Mouse (Mus musculus): ENCODE measurements at regions not wholly inside any gene's neighbourhood (a gene's known extent, or its start where the extent isn't known, plus 50 kb on each side); places are given as distances from the start of the nearest gene placed in this dataset.

DNA sequence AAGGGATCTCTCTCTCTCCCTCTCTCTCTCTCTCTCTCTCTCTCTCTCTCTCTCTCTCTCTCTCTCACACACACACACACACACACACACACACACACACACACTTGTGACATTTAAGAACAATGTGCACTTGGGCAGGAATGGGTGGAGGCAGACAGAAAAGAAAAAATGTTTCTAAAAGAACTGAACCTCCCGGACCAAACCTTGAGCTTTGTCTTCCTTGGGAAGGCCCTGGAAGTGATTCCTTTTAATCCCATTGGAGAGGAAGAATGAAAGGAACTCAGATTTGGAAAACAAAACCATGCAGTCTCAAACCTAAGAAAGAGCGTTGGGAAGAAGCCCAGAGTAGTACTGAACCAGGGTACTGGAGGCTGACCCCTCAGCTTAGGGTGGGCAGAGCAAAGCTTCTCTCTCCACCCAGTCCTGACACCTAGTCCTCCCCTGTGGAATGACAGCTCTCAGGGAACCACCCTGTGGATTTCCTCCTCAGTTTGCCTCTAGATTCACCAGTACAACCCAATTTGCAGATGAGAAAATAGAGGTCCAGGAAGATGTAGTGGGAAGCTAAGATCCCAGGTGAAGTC is 152.3 kb upstream of the Rgma start:
- DNase-seq (ENCODE audit: low spot score) = no peak
- Histone ChIP-seq H3K4me3 (ENCODE audit: low read depth, low read length) (no peak overlapping the region), H3K4me2 (replicated peaks; ENCODE audit: low read depth) (no peak overlapping the region), H3K27me3 (ENCODE audit: control insufficient read depth, insufficient read depth, low read length) (no peaks in the 10 kb centered on the region), H3K27ac (replicated peaks) (no peak overlapping the region), H3K9me3 (ENCODE audit: control insufficient read depth, low read length) (no peaks in the 10 kb centered on the region), H3K36me3 (ENCODE audit: control insufficient read depth, insufficient read depth, low read length) (no peaks in the 10 kb centered on the region), H3K4me1 (replicated peaks; ENCODE audit: control insufficient read depth, insufficient read depth) (no peaks in the 10 kb centered on the region), H3K9ac (ENCODE audit: low read length) (no peak overlapping the region)
- 30% methylated on average over 2 of the region's 2 CpGs for WGBS
- TF ChIP-seq EP300 (optimal IDR thresholded peaks at IDR 0.05) (no peak), CTCF (IDR thresholded peaks at IDR 0.05; ENCODE audit: low read depth) (no peak)
- no peak for ATAC-seq (ENCODE audit: low FRiP score, low TSS enrichment)

DNA sequence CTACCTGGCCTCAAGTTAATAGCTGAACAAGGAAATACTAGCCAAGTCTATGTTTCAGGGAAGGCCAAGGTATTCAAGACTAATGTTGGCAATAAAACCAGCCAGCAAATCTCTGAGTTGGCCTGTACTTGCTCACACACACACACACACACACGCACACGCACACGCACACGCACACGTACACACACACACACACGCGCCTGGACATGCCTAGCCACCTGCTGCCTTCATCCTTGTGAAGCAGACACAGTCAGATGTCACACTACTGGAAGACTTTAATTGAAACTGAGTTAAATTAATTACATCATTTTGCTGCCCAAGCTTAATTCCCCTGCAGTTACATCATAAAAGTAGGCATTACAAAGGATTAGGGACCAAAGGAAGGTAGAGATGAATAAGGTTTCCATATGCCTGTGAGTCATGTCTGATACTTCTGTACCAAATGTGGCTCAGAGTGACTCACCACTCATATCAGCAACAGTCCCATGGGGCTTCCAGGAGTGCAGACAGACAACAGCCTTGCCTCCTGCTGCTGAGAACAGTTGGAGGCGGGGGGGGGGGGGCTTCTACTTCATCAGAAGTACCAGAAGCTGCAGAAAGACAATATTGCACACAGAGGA is 141.7 kb upstream of the Rgma start:
- TF ChIP-seq CTCF (IDR thresholded peaks at IDR 0.05; ENCODE audit: low read depth) (no peak), EP300 (optimal IDR thresholded peaks at IDR 0.05) (no peak)
- Histone ChIP-seq H3K4me1 (replicated peaks; ENCODE audit: control insufficient read depth, insufficient read depth) (no peaks in the 10 kb centered on the region), H3K9me3 (ENCODE audit: control insufficient read depth, low read length) (no peaks in the 10 kb centered on the region), H3K9ac (ENCODE audit: low read length) (no peak overlapping the region), H3K36me3 (ENCODE audit: control insufficient read depth, insufficient read depth, low read length) (no peaks in the 10 kb centered on the region), H3K27me3 (ENCODE audit: control insufficient read depth, insufficient read depth, low read length) (no peaks in the 10 kb centered on the region), H3K4me3 (ENCODE audit: low read depth, low read length) (no peak overlapping the region), H3K4me2 (replicated peaks; ENCODE audit: low read depth) (no peak overlapping the region), H3K27ac (replicated peaks) (no peak overlapping the region)
- WGBS = 83% methylated on average over 8 of the region's 8 CpGs
- DNase-seq (ENCODE audit: low spot score) = no peak
- ATAC-seq (ENCODE audit: low FRiP score, low TSS enrichment) = peak; percentile 74; the same call in 1 of the 2 replicates

- no peaks in the 10 kb centered on the region for H3K9me3 ChIP-seq (ENCODE audit: control insufficient read depth, low read length)
- H3K36me3 ChIP-seq (ENCODE audit: control insufficient read depth, insufficient read depth, low read length) = no peaks in the 10 kb centered on the region
- no peak overlapping the region for H3K27ac ChIP-seq (replicated peaks)
- no peaks in the 10 kb centered on the region for H3K4me1 ChIP-seq (replicated peaks; ENCODE audit: control insufficient read depth, insufficient read depth)
- DNase-seq (ENCODE audit: low spot score) (no peak), ATAC-seq (ENCODE audit: low FRiP score, low TSS enrichment) (no peak)
- TF ChIP-seq CTCF (IDR thresholded peaks at IDR 0.05; ENCODE audit: low read depth) (no peak), EP300 (optimal IDR thresholded peaks at IDR 0.05) (no peak)
- H3K4me3 ChIP-seq (ENCODE audit: low read depth, low read length) = no peak overlapping the region
- 0 out of 2 replicates have a peak overlapping the region, but pooled peaks have one; percentile 0 for H3K4me2 ChIP-seq (replicated peaks; ENCODE audit: low read depth)
- H3K9ac ChIP-seq (ENCODE audit: low read length) = no peak overlapping the region
- H3K27me3 ChIP-seq (ENCODE audit: control insufficient read depth, insufficient read depth, low read length) = no peaks in the 10 kb centered on the region
- WGBS = 17% methylated on average over 4 of the region's 4 CpGs
Measured at GRCm38 (mm10) chr7:73238486-73238885, 136.8 kb upstream of the Rgma start.

DNA sequence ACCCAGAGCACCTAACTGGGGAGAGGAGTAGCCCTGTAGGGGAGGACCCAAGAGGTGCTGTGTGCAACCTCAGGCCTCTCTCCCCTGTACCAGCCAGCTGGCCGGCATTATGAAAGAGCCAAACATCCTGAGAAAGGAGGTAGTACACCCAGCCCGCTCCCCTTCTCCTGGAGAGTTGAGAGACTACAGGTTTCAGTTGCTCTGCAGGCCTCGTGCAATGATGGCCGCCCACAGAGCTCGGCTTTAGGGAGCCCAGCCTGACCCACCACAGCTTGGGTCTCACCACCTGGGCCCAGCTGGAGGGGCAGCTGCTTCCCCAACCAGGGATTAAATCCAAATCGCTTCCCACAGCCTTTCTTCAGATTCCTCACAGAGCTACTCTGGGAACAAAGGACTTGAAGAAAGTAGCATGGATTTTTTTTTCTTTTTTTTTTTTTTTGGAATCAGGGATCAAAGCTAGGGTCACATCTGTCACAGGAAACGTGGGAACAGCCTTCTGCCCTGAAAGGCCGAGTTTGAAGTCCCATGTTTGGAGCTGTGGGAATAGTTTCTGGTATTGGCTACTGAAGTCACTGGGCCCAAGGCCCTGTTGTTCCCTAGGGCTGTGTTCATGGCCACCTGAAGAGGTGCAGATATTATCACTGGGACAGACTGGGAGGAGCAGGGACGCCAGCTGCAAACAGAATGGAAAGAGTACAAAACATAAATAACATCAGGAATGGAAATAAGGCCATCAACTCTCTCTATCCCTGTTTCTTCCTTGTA is 131.5 kb upstream of the Rgma start:
- Histone ChIP-seq H3K36me3 (ENCODE audit: control insufficient read depth, insufficient read depth, low read length) (no peaks in the 10 kb centered on the region), H3K27ac (replicated peaks) (no peak overlapping the region), H3K4me1 (replicated peaks; ENCODE audit: control insufficient read depth, insufficient read depth) (no peaks in the 10 kb centered on the region), H3K9ac (ENCODE audit: low read length) (no peak overlapping the region), H3K27me3 (ENCODE audit: control insufficient read depth, insufficient read depth, low read length) (no peaks in the 10 kb centered on the region), H3K4me3 (ENCODE audit: low read depth, low read length) (no peak overlapping the region), H3K4me2 (replicated peaks; ENCODE audit: low read depth) (no peak overlapping the region), H3K9me3 (ENCODE audit: control insufficient read depth, low read length) (no peaks in the 10 kb centered on the region)
- ATAC-seq (ENCODE audit: low FRiP score, low TSS enrichment) (peak; percentile 40; the same call in 1 of the 2 replicates), DNase-seq (ENCODE audit: low spot score) (no peak)
- 49% methylated on average over 9 of the region's 9 CpGs for WGBS
- TF ChIP-seq EP300 (optimal IDR thresholded peaks at IDR 0.05) (no peak), CTCF (IDR thresholded peaks at IDR 0.05; ENCODE audit: low read depth) (no peak)

GRCm38 (mm10) chr7:73245431-73245830 is 129.9 kb upstream of the Rgma start:
- H3K4me3 ChIP-seq (ENCODE audit: low read depth, low read length) = no peak overlapping the region
- ATAC-seq (ENCODE audit: low FRiP score, low TSS enrichment) (no peak), DNase-seq (ENCODE audit: low spot score) (no peak)
- H3K4me1 ChIP-seq (replicated peaks; ENCODE audit: control insufficient read depth, insufficient read depth) = no peaks in the 10 kb centered on the region
- no peak for TF ChIP-seq CTCF (IDR thresholded peaks at IDR 0.05; ENCODE audit: low read depth)
- no peak for TF ChIP-seq EP300 (optimal IDR thresholded peaks at IDR 0.05)
- no peaks in the 10 kb centered on the region for H3K36me3 ChIP-seq (ENCODE audit: control insufficient read depth, insufficient read depth, low read length)
- no peak overlapping the region for H3K9ac ChIP-seq (ENCODE audit: low read length)
- no peaks in the 10 kb centered on the region for H3K9me3 ChIP-seq (ENCODE audit: control insufficient read depth, low read length)
- 76% methylated on average over 2 of the region's 2 CpGs for WGBS
- no peak overlapping the region for H3K27ac ChIP-seq (replicated peaks)
- H3K27me3 ChIP-seq (ENCODE audit: control insufficient read depth, insufficient read depth, low read length) = no peaks in the 10 kb centered on the region
- no peak overlapping the region for H3K4me2 ChIP-seq (replicated peaks; ENCODE audit: low read depth)

GRCm38 (mm10) chr7:73250593-73250992 is 124.7 kb upstream of the Rgma start:
- DNase-seq (ENCODE audit: low spot score) = no peak
- ATAC-seq (ENCODE audit: low FRiP score, low TSS enrichment) = no peak
- Histone ChIP-seq H3K36me3 (ENCODE audit: control insufficient read depth, insufficient read depth, low read length) (no peaks in the 10 kb centered on the region), H3K27me3 (ENCODE audit: control insufficient read depth, insufficient read depth, low read length) (no peaks in the 10 kb centered on the region), H3K9ac (ENCODE audit: low read length) (no peak overlapping the region), H3K9me3 (ENCODE audit: control insufficient read depth, low read length) (no peaks in the 10 kb centered on the region), H3K4me2 (replicated peaks; ENCODE audit: low read depth) (no peak overlapping the region), H3K4me3 (ENCODE audit: low read depth, low read length) (no peak overlapping the region), H3K27ac (replicated peaks) (no peak overlapping the region), H3K4me1 (replicated peaks; ENCODE audit: control insufficient read depth, insufficient read depth) (no peaks in the 10 kb centered on the region)
- WGBS = 81% methylated on average over 8 of the region's 8 CpGs
- TF ChIP-seq CTCF (IDR thresholded peaks at IDR 0.05; ENCODE audit: low read depth) (no peak), EP300 (optimal IDR thresholded peaks at IDR 0.05) (no peak)
